Mouse (Mus musculus): ENCODE results near the gene Unc5cl.

- TF ChIP-seq EP300 (IDR thresholded peaks at IDR 0.05) (no peak), CTCF (IDR thresholded peaks at IDR 0.05) (no peak)
These were observed 1.3 kb downstream of the Unc5cl start for GRCm38 (mm10) chr17:48455955-48456354.

All from lung, postnatal 0 days (tissue).